Mouse (Mus musculus): ENCODE data around the gene Ptgdr2.

Ptgdr2 gene

DNA sequence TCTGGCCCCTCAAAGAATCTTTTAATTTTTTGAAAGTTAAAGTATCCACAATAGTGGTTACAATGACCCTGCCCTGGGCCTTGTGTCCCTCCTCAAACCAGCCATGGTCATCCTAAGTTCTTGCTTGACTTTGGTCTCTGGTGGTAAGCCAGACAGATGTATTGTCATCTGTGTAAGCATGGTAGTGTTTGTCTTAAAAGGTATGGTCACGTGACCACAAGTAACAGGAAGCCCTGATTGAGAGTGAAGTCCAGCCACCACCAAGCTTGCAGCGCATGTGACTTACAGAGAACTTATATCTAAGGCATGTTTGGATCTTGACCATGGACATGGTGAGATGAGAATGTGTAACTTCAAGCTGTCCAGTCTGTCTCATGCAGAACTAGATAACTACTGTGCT, 38.2 kb downstream of the Ptgdr2 start:
- in situ Hi-C loops (cut with MboI, MseI), result no loop called here

DNA sequence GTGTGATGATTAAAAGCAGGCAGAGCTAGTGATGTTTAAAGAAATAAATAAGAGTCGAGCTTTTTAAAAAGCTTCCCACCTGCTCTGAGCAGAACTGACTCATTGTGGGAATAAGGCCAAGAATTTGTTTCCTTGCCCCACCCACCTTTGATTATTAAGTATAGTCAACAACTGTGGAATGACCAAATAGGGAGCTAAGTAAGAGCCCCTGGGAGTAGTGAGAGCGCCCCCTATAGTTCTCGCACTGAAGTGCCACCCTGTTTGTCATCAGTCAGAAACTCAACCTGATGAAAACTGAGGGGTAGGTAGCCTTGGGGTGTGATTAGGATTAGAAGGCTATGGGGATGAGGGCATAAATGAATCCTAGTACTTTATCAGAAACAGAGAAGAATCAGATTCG, 39.4 kb downstream of the Ptgdr2 start:
- in situ Hi-C loops (cut with MboI, MseI), result no loop called here

- in situ Hi-C loops (cut with MboI, MseI), result no loop called here
Measured at GRCm38 (mm10) chr19:10979184-10980168, 42.5 kb downstream of the Ptgdr2 start.

DNA sequence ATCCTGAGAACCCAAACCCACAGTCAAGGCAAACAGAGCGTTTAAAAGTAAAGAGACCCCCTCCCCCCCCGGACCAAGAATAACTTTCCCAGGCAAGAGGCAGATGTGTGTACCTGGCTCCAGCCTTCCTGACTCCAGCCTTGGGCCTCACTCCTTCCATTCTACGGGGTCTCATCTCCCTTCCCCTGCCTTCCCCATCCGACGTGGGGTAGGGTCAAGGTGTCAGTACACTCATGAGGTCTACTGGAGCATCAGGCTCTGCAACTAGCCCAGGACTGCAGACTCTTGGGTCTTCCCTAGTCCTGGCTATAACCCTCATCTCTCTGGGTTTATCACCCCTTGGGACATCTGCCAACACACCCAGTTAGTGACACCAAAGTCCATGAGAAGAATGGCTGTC, 43.2 kb downstream of the Ptgdr2 start:
- in situ Hi-C loops (cut with MboI, MseI), result no loop called here

DNA sequence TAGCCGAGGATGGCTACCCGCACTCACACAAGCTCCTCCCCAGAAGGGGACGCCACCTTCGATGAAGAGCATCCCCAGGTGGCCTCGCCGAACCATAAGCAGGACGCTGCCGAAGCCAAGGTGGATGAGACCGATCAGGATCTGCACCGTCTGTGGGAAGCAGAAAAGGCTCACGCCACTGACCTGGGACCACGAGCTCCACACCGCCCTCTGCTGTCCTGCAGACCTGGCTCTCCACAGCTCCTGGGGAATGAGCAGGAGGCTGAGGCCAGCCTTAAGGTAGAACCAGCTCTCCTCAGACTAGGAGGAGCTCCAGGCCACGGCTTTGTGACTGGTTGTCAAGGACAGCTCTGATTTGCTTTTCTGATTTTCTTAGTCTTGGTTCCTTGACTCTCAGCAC, 46.2 kb downstream of the Ptgdr2 start:
- in situ Hi-C loops (cut with MboI, MseI), result no loop called here

DNA sequence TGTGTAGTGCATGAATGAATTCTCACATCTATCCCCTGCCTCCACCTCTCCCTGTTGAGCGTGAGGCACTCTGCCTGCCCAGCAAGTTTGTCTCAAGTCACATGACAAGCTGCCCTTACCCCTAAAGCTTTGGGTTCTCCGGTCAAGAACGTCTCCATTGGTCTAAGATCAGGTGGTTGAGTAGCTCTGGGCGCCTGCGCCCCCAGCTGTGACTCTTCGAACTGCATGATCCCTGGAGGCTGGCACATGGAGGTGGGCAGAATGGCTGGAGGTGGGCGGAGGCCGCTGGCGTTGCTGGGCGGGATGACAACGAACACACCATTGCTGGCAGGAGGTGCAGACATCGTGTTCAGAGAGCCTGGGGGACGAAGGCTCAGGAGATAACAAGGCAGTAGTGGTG, 47.6 kb downstream of the Ptgdr2 start:
- in situ Hi-C loops (cut with MboI, MseI), result no loop called here

GRCm38 (mm10) chr19:10985889-10986288, 48.9 kb downstream of the Ptgdr2 start:
- in situ Hi-C loops (cut with MboI, MseI), result no loop called here

- in situ Hi-C loops (cut with MboI, MseI), result no loop called here
Measured at GRCm38 (mm10) chr19:10988563-10988962, 51.6 kb downstream of the Ptgdr2 start.

- in situ Hi-C loops (cut with MboI, MseI), result no loop called here
Measured at GRCm38 (mm10) chr19:10990751-10991150, 53.8 kb downstream of the Ptgdr2 start.

GRCm38 (mm10) chr19:10991911-10992310, 55.0 kb downstream of the Ptgdr2 start:
- in situ Hi-C loops (cut with MboI, MseI), result no loop called here
